Mouse (Mus musculus): ENCODE data around the gene Shisa2. TPM values are rescaled to one million over a fixed set of nuclear protein-coding genes. Genes with fewer than 3 reads are reported as not detected.

Gene Shisa2
- polyA plus RNA-seq (2012; rRNA removed): 2.6 and 3.1 TPM in 2 replicates

GRCm38 (mm10) chr14:59625158-59625805 is at the start of gene Shisa2:
Shisa2 (plus strand) TSS chr14:59625308.
- Histone ChIP-seq H3K4me3 (replicated peaks; ENCODE audit: insufficient read depth, low read depth, low read length) (peak within 1 kb of the TSS; percentile 37), H3K27me3 (ENCODE audit: control insufficient read depth, insufficient read depth, low read length) (no peaks in the 10 kb centered on the region), H3K27ac (ENCODE audit: insufficient read depth, low read length) (no peak within 1 kb of the TSS), H3K4me1 (ENCODE audit: control insufficient read depth, insufficient read depth, low read length) (no peaks in the 10 kb centered on the region)
- peak; percentile 28 to 39 for DNase-seq
- WGBS: under 1% methylated on average over 64 of the region's 65 CpGs
- TF ChIP-seq CTCF (IDR thresholded peaks at IDR 0.05; ENCODE audit: borderline replicate concordance, insufficient read depth, low read depth, low read length) (no peak), POLR2A (IDR thresholded peaks at IDR 0.05; ENCODE audit: borderline replicate concordance, insufficient read depth, low read length) (no peak)

- 91% methylated on average over 5 of the region's 5 CpGs for WGBS
- no peak overlapping the region for H3K27ac ChIP-seq (ENCODE audit: insufficient read depth, low read length)
- no peak for TF ChIP-seq CTCF (IDR thresholded peaks at IDR 0.05; ENCODE audit: borderline replicate concordance, insufficient read depth, low read depth, low read length)
- TF ChIP-seq POLR2A (IDR thresholded peaks at IDR 0.05; ENCODE audit: borderline replicate concordance, insufficient read depth, low read length): no peak
- H3K4me1 ChIP-seq (ENCODE audit: control insufficient read depth, insufficient read depth, low read length): no peaks in the 10 kb centered on the region
- DNase-seq: no peak
- no peaks in the 10 kb centered on the region for H3K27me3 ChIP-seq (ENCODE audit: control insufficient read depth, insufficient read depth, low read length)
- H3K4me3 ChIP-seq (replicated peaks; ENCODE audit: insufficient read depth, low read depth, low read length): no peak overlapping the region
These were observed 48.7 kb upstream of the Shisa2 start for GRCm38 (mm10) chr14:59576385-59576784.

- Histone ChIP-seq H3K27ac (ENCODE audit: insufficient read depth, low read length) (no peak overlapping the region), H3K4me3 (replicated peaks; ENCODE audit: insufficient read depth, low read depth, low read length) (no peak overlapping the region), H3K4me1 (ENCODE audit: control insufficient read depth, insufficient read depth, low read length) (no peaks in the 10 kb centered on the region), H3K27me3 (ENCODE audit: control insufficient read depth, insufficient read depth, low read length) (no peaks in the 10 kb centered on the region)
- TF ChIP-seq POLR2A (IDR thresholded peaks at IDR 0.05; ENCODE audit: borderline replicate concordance, insufficient read depth, low read length) (no peak), CTCF (IDR thresholded peaks at IDR 0.05; ENCODE audit: borderline replicate concordance, insufficient read depth, low read depth, low read length) (no peak)
- peak in 1 of 2 experiments; percentile 19 for DNase-seq
- WGBS: 71% methylated on average over 1 of the region's 1 CpGs
These were observed 34.5 kb upstream of the Shisa2 start for GRCm38 (mm10) chr14:59590614-59591013.

GRCm38 (mm10) chr14:59591901-59592300 is 33.2 kb upstream of the Shisa2 start:
- Histone ChIP-seq H3K27me3 (ENCODE audit: control insufficient read depth, insufficient read depth, low read length) (no peaks in the 10 kb centered on the region), H3K4me3 (replicated peaks; ENCODE audit: insufficient read depth, low read depth, low read length) (no peak overlapping the region), H3K4me1 (ENCODE audit: control insufficient read depth, insufficient read depth, low read length) (no peaks in the 10 kb centered on the region), H3K27ac (ENCODE audit: insufficient read depth, low read length) (no peak overlapping the region)
- no peak for TF ChIP-seq CTCF (IDR thresholded peaks at IDR 0.05; ENCODE audit: borderline replicate concordance, insufficient read depth, low read depth, low read length)
- TF ChIP-seq POLR2A (IDR thresholded peaks at IDR 0.05; ENCODE audit: borderline replicate concordance, insufficient read depth, low read length): no peak
- WGBS: 75% methylated on average over 8 of the region's 8 CpGs
- no peak for DNase-seq

- no peak overlapping the region for H3K27ac ChIP-seq (ENCODE audit: insufficient read depth, low read length)
- 95% methylated on average over 3 of the region's 3 CpGs for WGBS
- no peaks in the 10 kb centered on the region for H3K4me1 ChIP-seq (ENCODE audit: control insufficient read depth, insufficient read depth, low read length)
- DNase-seq: no peak
- no peak overlapping the region for H3K4me3 ChIP-seq (replicated peaks; ENCODE audit: insufficient read depth, low read depth, low read length)
- H3K27me3 ChIP-seq (ENCODE audit: control insufficient read depth, insufficient read depth, low read length): no peaks in the 10 kb centered on the region
- TF ChIP-seq CTCF (IDR thresholded peaks at IDR 0.05; ENCODE audit: borderline replicate concordance, insufficient read depth, low read depth, low read length) (no peak), POLR2A (IDR thresholded peaks at IDR 0.05; ENCODE audit: borderline replicate concordance, insufficient read depth, low read length) (no peak)
These were observed 32.5 kb upstream of the Shisa2 start for GRCm38 (mm10) chr14:59592593-59592992.

- Histone ChIP-seq H3K4me3 (replicated peaks; ENCODE audit: insufficient read depth, low read depth, low read length) (no peak overlapping the region), H3K27ac (ENCODE audit: insufficient read depth, low read length) (no peak overlapping the region), H3K4me1 (ENCODE audit: control insufficient read depth, insufficient read depth, low read length) (no peaks in the 10 kb centered on the region), H3K27me3 (ENCODE audit: control insufficient read depth, insufficient read depth, low read length) (no peaks in the 10 kb centered on the region)
- DNase-seq: no peak
- 91% methylated on average over 3 of the region's 3 CpGs for WGBS
- TF ChIP-seq CTCF (IDR thresholded peaks at IDR 0.05; ENCODE audit: borderline replicate concordance, insufficient read depth, low read depth, low read length) (no peak), POLR2A (IDR thresholded peaks at IDR 0.05; ENCODE audit: borderline replicate concordance, insufficient read depth, low read length) (no peak)
These were observed 30.1 kb upstream of the Shisa2 start for GRCm38 (mm10) chr14:59594988-59595387.

- H3K27me3 ChIP-seq (ENCODE audit: control insufficient read depth, insufficient read depth, low read length): no peaks in the 10 kb centered on the region
- H3K4me3 ChIP-seq (replicated peaks; ENCODE audit: insufficient read depth, low read depth, low read length): peak within 1 kb of the TSS; percentile 86
- peak within 1 kb of the TSS; percentile 71 for H3K27ac ChIP-seq (ENCODE audit: insufficient read depth, low read length)
- DNase-seq: peak; percentile 95 to 99
- TF ChIP-seq CTCF (IDR thresholded peaks at IDR 0.05; ENCODE audit: borderline replicate concordance, insufficient read depth, low read depth, low read length) (no peak), POLR2A (IDR thresholded peaks at IDR 0.05; ENCODE audit: borderline replicate concordance, insufficient read depth, low read length) (peak; percentile 96)
- H3K4me1 ChIP-seq (ENCODE audit: control insufficient read depth, insufficient read depth, low read length): no peaks in the 10 kb centered on the region
- WGBS: under 1% methylated on average over 47 of the region's 48 CpGs
These were observed 27.5 kb upstream of the Shisa2 start, which contains the start of gene Cdadc1 for GRCm38 (mm10) chr14:59597398-59598259. Cdadc1 (minus strand) TSS chr14:59597959.

All from cerebellum, adult 2 months (tissue).